Mouse (Mus musculus): Measurements from ENCODE around the gene Rexo2. TPM values are rescaled to one million over a fixed set of nuclear protein-coding genes. Genes with fewer than 3 reads are reported as not detected.

Rexo2 gene
- total RNA-seq, 2 experiments from 2014 or later: 99.5 to 106 TPM

Small RNAs within 50 kb of the gene (microRNA-seq; reads per million reads assigned to microRNA genes)
- gene Gm23653: 0 reads per million in 2 experiments

Other genes with a start within 250 kb of the Rexo2 start
- under 1 TPM in 1 of 2 experiments, not detected in 1; 0.12 TPM for gene Nxpe2, start 127.2 kb downstream of the Rexo2 start, total RNA-seq (2021)
- 10 to 100 TPM; 36.1 to 37.4 TPM for gene Rbm7, start 14.7 kb upstream of the Rexo2 start, total RNA-seq (2021)
- 10 to 100 TPM; 10.8 TPM for gene Gm5617, start 14.8 kb upstream of the Rexo2 start, total RNA-seq (2021)
- 1 to 10 TPM in 1 of 2 experiments, under 1 TPM in 1; 0.86 to 2.5 TPM for gene Nnmt, start 124.5 kb upstream of the Rexo2 start, total RNA-seq (2021)